Mouse (Mus musculus) neural tube, embryonic 12.5 days (tissue): Measurements from ENCODE around the gene Gsdmc4. TPM values are rescaled to one million over a fixed set of nuclear protein-coding genes. Genes with fewer than 3 reads are reported as not detected.
"Not testable (repeated sequence)": the region's sequence is repeated elsewhere in the genome, so short reads cannot be mapped to it uniquely, and the experiment has no call there.

Experiments
- ATAC-seq: fragments of 200-750 bp; cut with Nextera tagmentation; 2 replicates; pipeline ENCODE4 v1.8.0; 2017; ENCODE audit warnings: low read depth, mild to moderate bottlenecking, moderate TSS enrichment, moderate library complexity; ENCODE audit not compliant: low FRiP score
- H3K27ac ChIP-seq: fragments of 300-500 bp; sonication (generic); 2 replicates; pipeline ENCODE4 v1.5.1; 2016
- H3K27me3 ChIP-seq: fragments of 300-500 bp; sonication (generic); replicated peaks from 2 replicates; pipeline ENCODE4 v1.6.1; 2016; ENCODE audit warnings: mild to moderate bottlenecking
- H3K36me3 ChIP-seq: fragments of 300-500 bp; sonication (generic); 2 replicates; pipeline ENCODE4 v1.6.1; 2016; ENCODE audit warnings: mild to moderate bottlenecking
- H3K4me1 ChIP-seq: fragments of 300-500 bp; sonication (generic); 2 replicates; pipeline ENCODE4 v1.6.1; 2016
- H3K4me2 ChIP-seq: fragments of 300-500 bp; sonication (generic); replicated peaks from 2 replicates; pipeline ENCODE4 v1.6.1; 2016; ENCODE audit warnings: mild to moderate bottlenecking
- H3K4me3 ChIP-seq: fragments of 300-500 bp; sonication (generic); 2 replicates; pipeline ENCODE4 v1.5.1; 2016
- H3K9ac ChIP-seq: fragments of 300-500 bp; sonication (generic); 2 replicates; pipeline ENCODE4 v1.6.1; 2016; ENCODE audit warnings: mild to moderate bottlenecking
- H3K9me3 ChIP-seq: fragments of 300-500 bp; sonication (generic); 2 replicates; pipeline ENCODE4 v1.6.1; 2016; ENCODE audit warnings: mild to moderate bottlenecking
- WGBS: fragments of 180-500 bp; shearing (Covaris S2); methylation state at CpG from one replicate; pipeline ENCODE4 v1.1.7; 2016; 5-methylcytosine and 5-hydroxymethylcytosine counted together
- polyA plus RNA-seq: library from polyadenylated mRNA; unstranded; fragments of >200 nt; fragmentation: Nextera tagmentation; extraction: Ambion mirVana; gene quantifications from 2 replicates; pipeline ENCODE4 v1.2.1, GENCODE M21; 2016

Gene Gsdmc4
- polyA plus RNA-seq, 1 experiment from 2014 or later: not detected

GRCm38 (mm10) chr15:63909896-63910295 is 2.2 kb downstream of the Gsdmc4 start:
- not testable (repeated sequence) for H3K4me2 ChIP-seq, H3K4me3 ChIP-seq, H3K9me3 ChIP-seq, H3K9ac ChIP-seq, H3K27ac ChIP-seq, ATAC-seq, H3K27me3 ChIP-seq, H3K36me3 ChIP-seq, H3K4me1 ChIP-seq

DNA sequence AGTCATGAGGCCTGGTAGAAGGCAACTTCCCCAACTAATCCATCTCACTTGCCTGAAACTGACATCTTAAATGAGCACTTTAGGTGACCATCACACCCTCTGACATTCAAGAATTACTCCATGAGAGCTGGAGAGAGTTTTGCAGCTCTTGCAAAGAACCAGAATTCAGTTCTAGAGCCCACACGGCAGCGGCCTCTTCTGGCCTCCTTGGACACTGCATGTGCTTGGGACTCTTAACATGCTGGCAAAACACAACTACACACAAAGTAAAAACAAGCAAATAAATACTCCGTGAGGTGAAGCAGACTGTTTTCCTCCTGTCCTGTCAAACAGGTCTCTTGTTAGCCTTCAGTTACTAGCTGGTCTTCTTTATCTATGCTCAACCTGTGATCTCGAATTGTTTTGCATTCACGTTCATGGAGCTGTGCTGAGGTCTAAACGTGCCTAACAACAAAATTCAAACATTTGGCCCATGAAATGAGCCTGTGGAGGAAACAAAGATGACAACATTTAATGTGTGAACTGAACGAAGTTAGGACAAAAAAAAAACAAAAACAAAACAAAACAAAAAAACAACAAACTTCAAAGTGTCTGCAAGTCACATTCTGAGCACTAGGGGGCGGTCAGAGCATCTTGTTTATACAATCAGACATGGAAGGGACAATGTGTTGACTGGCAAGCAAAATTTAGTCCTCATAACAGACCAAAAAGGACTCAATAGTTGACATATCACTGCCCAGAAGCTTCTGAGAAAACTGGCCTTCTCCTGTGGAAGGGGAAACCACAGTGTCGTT is 16.3 kb downstream of the Gsdmc4 start:
- H3K9me3 ChIP-seq, H3K36me3 ChIP-seq, ATAC-seq: not testable (repeated sequence)

DNA sequence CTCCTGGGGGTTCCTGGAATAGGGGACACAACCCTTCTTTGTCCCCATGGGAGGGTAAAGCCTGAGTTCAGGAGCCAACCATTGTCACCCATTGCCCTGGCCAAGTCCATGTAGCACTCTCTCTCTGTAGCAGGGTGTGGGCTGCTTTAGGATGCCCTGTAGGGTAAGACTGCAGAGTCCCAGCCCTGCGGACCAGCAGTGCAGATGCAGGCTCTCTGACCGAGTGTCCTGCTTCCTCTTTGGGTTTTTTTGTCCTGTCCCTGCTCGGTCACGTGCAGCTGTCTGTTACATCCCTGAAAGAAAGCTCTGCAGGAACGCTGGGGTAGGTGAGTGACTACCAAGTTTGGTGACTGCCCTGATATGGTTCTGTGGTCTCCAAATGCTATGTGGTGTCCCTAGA is 23.7 kb downstream of the Gsdmc4 start:
- H3K9me3 ChIP-seq, H3K9ac ChIP-seq, H3K4me3 ChIP-seq, H3K27me3 ChIP-seq, ATAC-seq, H3K27ac ChIP-seq, H3K4me2 ChIP-seq, H3K36me3 ChIP-seq, H3K4me1 ChIP-seq: not testable (repeated sequence)
- 72% methylated on average over 4 of the region's 5 CpGs for WGBS

More for the DNA sequence above, 16.3 kb downstream of the Gsdmc4 start:
- WGBS: 34% methylated on average over 9 of the region's 9 CpGs
- H3K4me1 ChIP-seq, H3K4me3 ChIP-seq, H3K27ac ChIP-seq, H3K4me2 ChIP-seq, H3K27me3 ChIP-seq, H3K9ac ChIP-seq: not testable (repeated sequence)

GRCm38 (mm10) chr15:63887949-63888348 is 24.1 kb downstream of the Gsdmc4 start:
- not testable (repeated sequence) for H3K4me3 ChIP-seq, ATAC-seq, H3K9me3 ChIP-seq, H3K36me3 ChIP-seq, H3K27ac ChIP-seq, H3K27me3 ChIP-seq, H3K4me1 ChIP-seq, H3K4me2 ChIP-seq, H3K9ac ChIP-seq
- no CpG with 5 or more reads among the region's 5 CpGs for WGBS

GRCm38 (mm10) chr15:63878458-63878857 is 33.6 kb downstream of the Gsdmc4 start, which contains the start of gene Gsdmc3:
Gene Gsdmc3 (minus strand): TSS chr15:63878558.
- H3K4me1 ChIP-seq, H3K27me3 ChIP-seq, H3K27ac ChIP-seq, H3K4me3 ChIP-seq, H3K9me3 ChIP-seq, H3K4me2 ChIP-seq, ATAC-seq, H3K36me3 ChIP-seq, H3K9ac ChIP-seq: not testable (repeated sequence)
- WGBS: 90% methylated on average over 1 of the region's 3 CpGs

DNA sequence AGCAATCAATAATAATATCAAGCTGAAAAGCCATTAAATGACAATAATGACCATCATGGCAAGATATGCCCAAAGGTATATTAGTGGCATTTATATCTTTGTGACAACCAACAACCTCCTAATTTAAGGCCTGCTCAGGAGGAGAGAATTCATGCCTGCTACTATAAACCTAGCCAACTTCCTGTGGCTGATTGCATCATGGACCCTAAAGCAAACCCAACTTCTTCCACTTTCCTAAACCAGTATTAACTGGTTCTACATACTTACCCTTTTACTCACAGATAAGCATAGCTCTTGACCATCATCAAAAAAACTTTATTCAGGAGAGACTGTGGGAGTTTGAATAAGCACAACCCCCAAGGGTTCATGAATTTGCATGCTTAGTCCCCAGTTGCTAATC is 35.9 kb downstream of the Gsdmc4 start:
- H3K4me1 ChIP-seq, H3K4me2 ChIP-seq, H3K4me3 ChIP-seq, H3K36me3 ChIP-seq, ATAC-seq, H3K9me3 ChIP-seq, H3K27me3 ChIP-seq, H3K9ac ChIP-seq, H3K27ac ChIP-seq: not testable (repeated sequence)

- H3K27ac ChIP-seq, H3K4me1 ChIP-seq, H3K4me2 ChIP-seq, H3K9me3 ChIP-seq, H3K27me3 ChIP-seq, H3K9ac ChIP-seq, H3K36me3 ChIP-seq, H3K4me3 ChIP-seq, ATAC-seq: not testable (repeated sequence)
- WGBS: 45% methylated on average over 5 of the region's 5 CpGs
Observed at GRCm38 (mm10) chr15:63861965-63862364, 50.1 kb downstream of the Gsdmc4 start.

Other genes with a start within 250 kb of the Gsdmc4 start
- gene Gsdmc2, start 67.1 kb downstream of the Gsdmc4 start, polyA plus RNA-seq: not detected in 2 replicates
- gene Gsdmc3, start 33.7 kb downstream of the Gsdmc4 start, polyA plus RNA-seq: not detected in 2 replicates
- 100 and 105 TPM in 2 replicates for gene Fam49b, start 148.2 kb upstream of the Gsdmc4 start, polyA plus RNA-seq